Mouse (Mus musculus): Measurements from ENCODE around the gene Nhlrc3.

The Nhlrc3 gene

DNA sequence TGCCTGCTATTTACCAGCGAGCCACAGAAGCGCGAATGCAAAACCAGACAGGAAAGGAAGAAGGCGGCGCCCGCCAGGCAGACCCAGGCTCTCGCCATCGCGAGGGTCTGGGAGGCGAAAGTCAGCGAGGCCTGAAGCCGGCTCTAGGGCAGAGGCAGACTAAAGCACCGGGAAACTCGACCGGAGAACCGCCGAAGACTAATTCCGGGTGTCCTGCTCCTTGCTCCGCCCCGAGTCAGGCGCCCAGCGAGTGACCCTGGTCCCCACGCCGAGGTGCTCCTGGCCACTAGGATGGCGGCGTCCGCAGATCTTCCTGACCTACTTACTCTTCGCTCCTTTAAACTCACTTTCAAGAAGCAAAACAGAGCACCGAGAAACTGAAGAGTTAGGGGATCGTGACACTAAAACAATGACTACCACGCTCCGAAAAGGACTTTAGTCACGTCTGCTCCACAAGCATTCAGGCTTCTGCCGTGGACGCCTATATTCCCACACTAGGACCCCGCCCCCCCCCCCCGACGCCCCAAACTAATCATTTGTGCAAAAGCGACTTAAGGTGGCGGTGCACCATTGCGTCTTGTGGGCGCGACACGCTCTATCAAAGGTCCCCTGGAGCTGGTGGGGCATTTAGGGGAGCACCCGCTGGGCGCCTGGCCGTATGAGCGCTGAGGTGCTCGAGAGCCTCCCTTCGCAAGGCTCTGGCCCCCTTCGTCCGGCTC, at the start of gene Nhlrc3, which contains the start of gene Proser1:
Gene Nhlrc3 (minus strand): TSS at position 287 of the 719 bp plus-strand sequence.
Gene Proser1 (plus strand): TSS at position 621 of the 719 bp plus-strand sequence.
- peak; percentile 97 to 98 for DNase-seq (ENCODE audit: low spot score in 2 of 2)

DNA sequence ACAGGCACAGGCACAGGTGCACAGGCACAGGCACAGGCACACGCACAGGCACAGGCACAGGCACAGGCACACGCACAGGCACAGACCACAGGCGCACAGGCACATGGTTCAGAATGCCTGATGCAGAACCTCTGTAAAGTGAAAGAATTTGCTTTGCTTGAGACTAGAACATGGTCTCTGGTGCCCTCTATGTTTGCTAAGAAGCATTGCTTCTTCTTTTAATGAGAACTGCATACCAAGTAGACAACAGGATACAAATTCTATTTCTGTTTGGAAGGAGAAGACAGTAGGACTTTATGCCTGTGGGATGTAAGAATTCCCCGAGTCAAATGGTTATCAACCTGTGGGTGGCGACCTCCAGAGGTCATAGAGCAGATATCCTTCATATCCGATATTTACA, 39.3 kb upstream of the Nhlrc3 start:
- DNase-seq (ENCODE audit: low spot score in 2 of 2) = no peak

DNA sequence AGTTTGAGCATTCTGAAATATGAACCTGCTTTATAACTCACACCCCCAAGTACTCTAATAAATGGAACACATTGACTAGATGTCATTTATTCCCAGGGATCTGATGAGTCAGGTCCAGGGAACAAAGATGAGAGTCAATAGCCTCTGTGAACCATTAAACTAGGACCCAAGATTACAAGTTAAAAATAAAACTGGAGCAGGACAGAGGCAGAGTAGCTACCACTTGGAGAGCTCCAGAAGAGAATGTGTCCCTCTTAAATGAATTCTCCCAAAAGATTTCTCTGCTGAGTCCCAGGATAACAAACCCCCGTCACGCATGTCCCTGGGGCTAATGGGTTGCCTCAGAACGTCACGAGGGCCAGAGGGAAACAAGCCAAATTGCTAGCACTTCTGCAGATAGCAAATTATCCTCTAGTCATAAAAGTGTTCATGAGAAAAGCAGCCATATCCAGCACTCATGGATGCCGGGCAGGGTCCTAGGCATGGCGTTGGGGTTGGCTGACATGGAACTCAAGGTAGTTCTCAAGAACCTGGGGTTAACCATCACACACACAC, 35.3 kb upstream of the Nhlrc3 start:
- DNase-seq (ENCODE audit: low spot score in 2 of 2) = no peak

GRCm38 (mm10) chr3:53488353-53488752, 25.2 kb upstream of the Nhlrc3 start, which contains the start of gene Stoml3:
Stoml3 (plus strand) TSS chr3:53488653.
- DNase-seq (ENCODE audit: low spot score in 2 of 2) = no peak

- DNase-seq (ENCODE audit: low spot score in 2 of 2) = no peak
Observed at GRCm38 (mm10) chr3:53486996-53487576, 24.0 kb upstream of the Nhlrc3 start.

- no peak for DNase-seq (ENCODE audit: low spot score in 2 of 2)
Observed at GRCm38 (mm10) chr3:53486561-53486960, 23.4 kb upstream of the Nhlrc3 start.

GRCm38 (mm10) chr3:53483414-53484059, 20.4 kb upstream of the Nhlrc3 start:
- no peak for DNase-seq (ENCODE audit: low spot score in 2 of 2)

DNA sequence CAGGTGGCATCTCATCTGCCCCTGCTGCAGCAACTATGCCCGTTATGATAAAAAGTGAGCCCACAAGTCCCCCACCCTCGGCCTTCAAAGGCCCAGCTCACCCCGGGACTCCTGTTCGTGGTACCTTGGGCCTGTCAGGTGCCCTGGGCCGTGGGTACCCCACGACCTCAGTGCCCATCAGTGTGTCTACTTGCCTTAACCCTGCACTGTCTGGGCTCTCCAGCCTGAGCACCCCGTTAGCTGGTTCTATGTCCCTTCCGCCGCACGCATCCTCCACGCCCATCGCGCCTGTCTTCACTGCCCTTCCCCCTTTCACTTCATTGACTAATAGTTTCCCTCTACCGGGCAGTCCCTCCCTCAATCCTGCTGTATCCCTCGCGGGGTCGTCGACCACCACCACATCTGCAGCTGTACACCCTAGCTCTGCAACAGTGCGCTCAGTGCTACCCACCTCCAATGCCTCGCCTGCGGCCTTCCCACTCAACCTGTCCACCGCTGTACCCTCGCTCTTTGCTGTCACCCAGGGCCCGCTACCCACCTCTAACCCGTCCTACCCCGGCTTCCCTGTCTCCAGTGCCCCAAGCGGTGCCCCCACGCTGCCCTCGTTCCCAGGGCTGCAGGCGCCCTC, 15.4 kb upstream of the Nhlrc3 start:
- no peak for DNase-seq (ENCODE audit: low spot score in 2 of 2)

DNA sequence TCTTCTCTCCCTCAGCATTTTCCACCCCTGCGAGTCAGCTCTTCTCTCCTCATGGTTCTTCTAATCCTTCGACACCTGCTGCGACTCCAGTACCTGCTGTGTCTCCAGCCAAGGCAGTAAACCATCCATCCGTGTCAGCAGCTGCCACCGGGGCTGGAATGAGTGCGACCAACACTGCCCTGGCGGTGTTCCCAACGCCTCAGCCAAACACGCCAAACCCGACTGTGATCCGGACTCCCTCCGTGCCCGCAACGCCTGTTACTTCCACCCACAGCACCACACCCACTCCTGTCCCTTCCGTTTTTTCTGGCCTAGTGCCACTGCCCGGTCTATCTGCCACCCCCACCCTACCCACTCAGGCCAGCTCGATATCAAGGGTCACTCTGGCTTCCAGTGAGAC, 14.3 kb upstream of the Nhlrc3 start:
- no peak for DNase-seq (ENCODE audit: low spot score in 2 of 2)

GRCm38 (mm10) chr3:53475889-53476288, 12.8 kb upstream of the Nhlrc3 start:
- peak; percentile 49 to 58 for DNase-seq (ENCODE audit: low spot score in 2 of 2)

DNA sequence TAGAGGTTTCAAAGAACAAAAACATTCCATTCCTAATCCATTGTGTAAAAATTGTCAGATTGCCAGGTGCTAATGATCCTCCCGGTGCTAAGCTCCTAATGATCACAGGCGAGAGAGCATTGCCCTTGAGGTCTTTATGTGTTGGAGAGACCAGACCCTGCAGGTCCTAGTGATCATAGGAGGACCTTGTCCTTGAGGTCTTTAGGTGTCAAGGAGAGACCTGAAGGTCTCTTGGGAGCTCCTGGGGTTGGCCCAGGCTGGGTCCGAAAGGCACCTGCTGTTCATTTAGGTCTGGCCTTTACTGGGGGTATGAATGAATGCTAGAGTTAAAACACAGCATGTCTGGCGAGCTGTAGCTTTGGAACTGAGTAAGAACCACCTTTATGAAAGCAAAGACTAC, 11.0 kb upstream of the Nhlrc3 start:
- DNase-seq (ENCODE audit: low spot score in 2 of 2) = no peak

GRCm38 (mm10) chr3:53472061-53472460, 8.9 kb upstream of the Nhlrc3 start:
- no peak for DNase-seq (ENCODE audit: low spot score in 2 of 2)

- no peak for DNase-seq (ENCODE audit: low spot score in 2 of 2)
Observed at GRCm38 (mm10) chr3:53469650-53470049, 6.5 kb upstream of the Nhlrc3 start.

GRCm38 (mm10) chr3:53467356-53467755, 4.2 kb upstream of the Nhlrc3 start:
- DNase-seq (ENCODE audit: low spot score in 2 of 2) = no peak

- DNase-seq (ENCODE audit: low spot score in 2 of 2) = no peak
Observed at GRCm38 (mm10) chr3:53466481-53466880, 3.3 kb upstream of the Nhlrc3 start.

GRCm38 (mm10) chr3:53465330-53465729, 2.2 kb upstream of the Nhlrc3 start:
- no peak for DNase-seq (ENCODE audit: low spot score in 2 of 2)

DNA sequence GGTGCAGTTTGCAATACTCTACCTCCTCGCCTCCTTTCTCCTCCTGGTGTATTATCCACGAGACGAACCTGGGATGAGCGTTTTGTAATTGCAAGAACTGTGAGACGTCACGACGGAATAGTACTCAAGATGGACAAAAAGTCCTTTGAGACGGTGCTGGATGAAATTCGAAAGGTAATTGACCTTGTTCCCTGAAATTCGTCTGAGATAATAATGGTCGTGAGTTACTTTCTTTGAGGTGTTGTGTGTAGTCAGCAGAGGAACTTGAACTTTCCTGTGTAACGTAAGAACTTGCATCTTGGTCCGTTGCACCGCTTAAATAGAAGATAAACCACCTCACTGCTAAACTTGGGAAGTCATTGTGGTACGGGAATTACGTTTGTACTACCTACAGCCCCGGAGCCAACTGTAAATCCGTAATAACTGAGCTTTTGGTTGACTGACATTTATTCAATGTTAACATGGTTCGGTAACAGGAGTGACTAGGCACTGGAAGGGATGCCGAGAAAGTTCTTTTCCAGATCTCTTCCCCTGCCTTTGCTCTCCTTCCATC, 1.1 kb upstream of the Nhlrc3 start:
- no peak for DNase-seq (ENCODE audit: low spot score in 2 of 2)

DNA sequence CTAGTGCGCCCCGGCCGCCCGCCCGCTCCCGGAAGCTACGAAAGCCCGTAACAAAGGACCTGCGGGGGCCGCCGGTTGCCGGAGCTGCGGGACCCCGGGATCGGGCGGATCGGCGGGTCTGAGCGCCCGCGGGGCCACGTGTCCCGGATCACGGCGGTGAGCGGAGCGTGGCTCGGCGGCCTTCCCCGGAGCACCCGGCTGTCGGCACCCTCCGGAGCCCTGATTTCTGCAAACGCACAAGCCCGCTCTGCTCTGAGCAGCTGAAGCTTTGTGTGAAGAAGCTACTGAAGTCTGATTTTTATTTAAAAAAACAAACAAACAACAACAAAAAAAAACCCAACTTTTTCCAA, 608 bp upstream of the Nhlrc3 start:
- DNase-seq (ENCODE audit: low spot score in 2 of 2) = no peak

DNA sequence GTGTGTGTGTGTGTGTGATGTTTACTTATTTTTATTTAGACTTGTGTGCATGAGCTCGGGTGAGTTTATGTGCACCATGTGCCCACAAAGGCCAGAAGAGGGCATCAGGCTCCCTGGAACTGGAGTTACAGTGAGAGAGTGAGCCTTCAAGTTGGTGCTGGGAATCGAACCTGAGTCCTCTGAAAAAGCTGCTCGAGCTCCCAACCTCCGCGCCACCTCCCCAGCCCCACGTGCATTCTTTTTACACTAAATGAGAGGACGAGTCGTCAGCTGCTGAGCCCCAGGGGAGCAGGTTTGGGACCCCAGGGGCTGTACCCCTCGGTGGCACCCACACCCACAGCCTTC, 459 bp downstream of the Nhlrc3 start:
- no peak for DNase-seq (ENCODE audit: low spot score in 2 of 2)

DNA sequence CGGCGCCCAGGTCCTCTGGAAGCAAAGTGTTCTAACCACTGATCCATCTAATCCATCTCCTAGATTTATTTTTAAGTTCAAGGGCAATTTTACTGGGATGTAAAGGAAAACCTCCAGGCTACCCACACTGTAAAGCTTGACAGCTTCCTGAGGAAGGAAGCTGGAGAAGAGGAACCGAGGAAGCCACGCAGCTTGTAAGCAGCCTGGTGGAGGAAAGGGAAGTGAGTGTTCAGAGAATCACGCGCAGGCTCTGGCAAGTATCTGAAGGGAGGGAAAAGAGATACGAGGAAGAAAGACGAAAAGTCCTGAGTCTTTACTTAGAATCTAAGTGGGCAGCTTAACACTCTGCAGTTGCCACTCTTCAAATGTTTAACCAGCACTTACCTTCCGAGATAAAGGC, 3.0 kb downstream of the Nhlrc3 start:
- no peak for DNase-seq (ENCODE audit: low spot score in 2 of 2)

GRCm38 (mm10) chr3:53457750-53458149, 5.4 kb downstream of the Nhlrc3 start:
- DNase-seq (ENCODE audit: low spot score in 2 of 2) = no peak

- no peak for DNase-seq (ENCODE audit: low spot score in 2 of 2)
Observed at GRCm38 (mm10) chr3:53454984-53455383, 8.1 kb downstream of the Nhlrc3 start.

Measured in right cerebral cortex, adult 2 months (tissue).